Mouse (Mus musculus) kidney, embryonic 16.5 days (tissue): ENCODE results near the gene Amt. TPM values are rescaled to one million over a fixed set of nuclear protein-coding genes. Genes with fewer than 3 reads are reported as not detected.

Experiments used
- ATAC-seq: fragments of 200-750 bp; cut with Nextera tagmentation; 2 replicates; pipeline ENCODE4 v1.8.0; 2017; ENCODE audit warnings: moderate TSS enrichment; ENCODE audit not compliant: low FRiP score, low TSS enrichment
- H3K27ac ChIP-seq: fragments of 300-500 bp; sonication (generic); 2 replicates; pipeline ENCODE4 v1.5.1; 2014; ENCODE audit warnings: low read length
- H3K27me3 ChIP-seq: fragments of 300-500 bp; sonication (generic); 2 replicates; pipeline ENCODE4 v1.6.1; 2014; ENCODE audit warnings: low read length, control low read depth, mixed read lengths; ENCODE audit not compliant: insufficient read depth
- H3K36me3 ChIP-seq: fragments of 300-500 bp; sonication (generic); 2 replicates; pipeline ENCODE4 v1.6.1; 2014; ENCODE audit warnings: low read length, control low read depth, mixed read lengths; ENCODE audit not compliant: insufficient read depth
- H3K4me1 ChIP-seq: fragments of 300-500 bp; sonication (generic); 2 replicates; pipeline ENCODE4 v1.6.1; 2014; ENCODE audit warnings: low read length, control low read depth, mixed read lengths; ENCODE audit not compliant: insufficient read depth
- H3K4me2 ChIP-seq: fragments of 300-500 bp; sonication (generic); replicated peaks from 2 replicates; pipeline ENCODE4 v1.6.1; 2014; ENCODE audit warnings: low read depth, low read length
- H3K4me3 ChIP-seq: fragments of 300-500 bp; sonication (generic); 2 replicates; pipeline ENCODE4 v1.5.1; 2014; ENCODE audit warnings: mild to moderate bottlenecking, low read length
- H3K9ac ChIP-seq: fragments of 300-500 bp; sonication (generic); replicated peaks from 2 replicates; pipeline ENCODE4 v1.6.1; 2014; ENCODE audit warnings: low read length
- H3K9me3 ChIP-seq: fragments of 300-500 bp; sonication (generic); 2 replicates; pipeline ENCODE4 v1.6.1; 2016; ENCODE audit warnings: low read length, control low read depth
- WGBS: fragments of 180-500 bp; shearing (Covaris S2); extraction: QIAGEN DNeasy Blood & Tissue Kit; methylation state at CpG from one replicate; pipeline ENCODE4 v1.1.7; 2014; 5-methylcytosine and 5-hydroxymethylcytosine counted together
- polyA plus RNA-seq: library from polyadenylated mRNA; unstranded; fragments of >200 nt; fragmentation: Nextera tagmentation; extraction: Ambion mirVana; gene quantifications from 2 replicates; pipeline ENCODE4 v1.2.1, GENCODE M21; 2015

The Amt gene
- polyA plus RNA-seq, 1 experiment from 2014 or later = 40.8 TPM

GRCm38 (mm10) chr9:108343331-108343730 is 46.7 kb downstream of the Amt start:
- Histone ChIP-seq H3K27ac (peak overlapping the region; percentile 5; the same call in 1 of the 2 replicates), H3K4me3 (no peak overlapping the region)
- 69% methylated on average over 3 of the region's 3 CpGs for WGBS

GRCm38 (mm10) chr9:108343835-108344234 is 47.2 kb downstream of the Amt start:
- no peak overlapping the region for H3K4me3 ChIP-seq
- no peak overlapping the region for H3K9ac ChIP-seq
- peaks cover 43% of the 10 kb centered on the region for H3K4me1 ChIP-seq
- H3K27ac ChIP-seq = peak overlapping the region; percentile 5; the same call in 1 of the 2 replicates
- H3K27me3 ChIP-seq = no peaks in the 10 kb centered on the region
- H3K9me3 ChIP-seq = no peaks in the 10 kb centered on the region
- no peak for ATAC-seq
- H3K4me2 ChIP-seq = no peak overlapping the region
- H3K36me3 ChIP-seq = no peaks in the 10 kb centered on the region
- WGBS = 100% methylated on average over 1 of the region's 1 CpGs

More at GRCm38 (mm10) chr9:108343331-108343730, 46.7 kb downstream of the Amt start:
- Histone ChIP-seq H3K27me3 (no peaks in the 10 kb centered on the region), H3K36me3 (no peaks in the 10 kb centered on the region), H3K9ac (no peak overlapping the region), H3K9me3 (no peaks in the 10 kb centered on the region), H3K4me2 (no peak overlapping the region), H3K4me1 (peaks cover 43% of the 10 kb centered on the region)
- ATAC-seq = no peak

- Histone ChIP-seq H3K4me2 (no peak overlapping the region), H3K27ac (no peak overlapping the region), H3K9ac (no peak overlapping the region), H3K27me3 (no peaks in the 10 kb centered on the region), H3K4me1 (peaks cover 46% of the 10 kb centered on the region), H3K9me3 (no peaks in the 10 kb centered on the region), H3K36me3 (no peaks in the 10 kb centered on the region), H3K4me3 (no peak overlapping the region)
- WGBS = 82% methylated on average over 4 of the region's 4 CpGs
- ATAC-seq = no peak
These were observed 47.8 kb downstream of the Amt start for GRCm38 (mm10) chr9:108344471-108344870.

DNA sequence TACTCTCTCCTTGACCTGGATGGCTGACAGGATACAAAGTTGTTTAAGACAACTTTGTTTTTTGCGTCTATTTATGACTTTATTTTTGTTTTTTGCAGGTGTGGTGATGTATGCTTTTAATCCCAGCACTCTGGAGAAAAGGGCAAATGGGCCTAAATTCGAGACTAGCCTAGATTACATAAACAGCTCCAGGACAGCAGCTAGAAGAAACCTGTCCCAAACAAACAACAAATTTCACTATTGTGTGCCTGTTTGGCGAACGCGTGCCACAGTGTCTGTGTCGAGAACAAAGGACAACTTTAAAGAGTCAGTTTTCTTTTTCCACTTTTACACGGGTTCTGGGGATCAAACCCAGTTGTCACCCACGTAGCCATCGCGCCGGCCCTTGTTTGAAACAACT is 50.4 kb downstream of the Amt start:
- H3K4me3 ChIP-seq = peak overlapping the region; percentile 63
- peaks cover 16% of the 10 kb centered on the region for H3K36me3 ChIP-seq
- peak overlapping the region; percentile 96 for H3K27ac ChIP-seq
- H3K27me3 ChIP-seq = no peaks in the 10 kb centered on the region
- 3% methylated on average over 11 of the region's 11 CpGs for WGBS
- H3K4me1 ChIP-seq = peaks cover 26% of the 10 kb centered on the region
- no peak for ATAC-seq
- no peaks in the 10 kb centered on the region for H3K9me3 ChIP-seq
- peak overlapping the region; percentile 80 for H3K4me2 ChIP-seq
- H3K9ac ChIP-seq = peak overlapping the region; percentile 75

- H3K9ac ChIP-seq = peak within 1 kb of the TSS; percentile 75
- peak within 1 kb of the TSS; percentile 80 for H3K4me2 ChIP-seq
- H3K4me3 ChIP-seq = peak within 1 kb of the TSS; percentile 63
- H3K27me3 ChIP-seq = no peaks in the 10 kb centered on the region
- no peaks in the 10 kb centered on the region for H3K9me3 ChIP-seq
- peaks cover 21% of the 10 kb centered on the region for H3K4me1 ChIP-seq
- peaks cover 23% of the 10 kb centered on the region for H3K36me3 ChIP-seq
- peak within 1 kb of the TSS; percentile 96 for H3K27ac ChIP-seq
- ATAC-seq = peak; percentile 96
- WGBS = under 1% methylated on average over 69 of the region's 75 CpGs
These were observed 51.1 kb downstream of the Amt start, which contains the start of gene Usp4 for GRCm38 (mm10) chr9:108347540-108348289. Gene Usp4, plus strand, starts transcription at chr9:108347853.

DNA sequence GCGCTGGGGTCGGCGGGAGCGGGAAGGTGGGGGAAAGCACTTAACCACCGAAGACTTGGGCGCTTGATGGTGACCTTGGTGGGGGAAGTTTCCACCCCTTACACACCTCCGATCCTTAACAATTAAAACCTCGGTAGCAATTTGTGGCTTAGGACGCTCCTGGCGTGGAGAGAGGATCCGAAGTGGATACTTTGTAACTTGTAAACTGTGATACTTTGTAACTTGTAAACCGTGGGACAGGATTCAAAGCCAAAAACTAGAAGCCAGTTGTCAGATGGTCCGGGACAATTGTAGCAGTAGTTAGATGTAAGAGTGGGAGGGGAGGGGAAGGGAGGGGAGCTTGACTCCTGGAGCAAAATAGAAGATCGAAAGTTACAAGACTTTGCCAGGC is 51.6 kb downstream of the Amt start:
- WGBS = 3% methylated on average over 14 of the region's 14 CpGs
- H3K27ac ChIP-seq = peak overlapping the region; percentile 96

DNA sequence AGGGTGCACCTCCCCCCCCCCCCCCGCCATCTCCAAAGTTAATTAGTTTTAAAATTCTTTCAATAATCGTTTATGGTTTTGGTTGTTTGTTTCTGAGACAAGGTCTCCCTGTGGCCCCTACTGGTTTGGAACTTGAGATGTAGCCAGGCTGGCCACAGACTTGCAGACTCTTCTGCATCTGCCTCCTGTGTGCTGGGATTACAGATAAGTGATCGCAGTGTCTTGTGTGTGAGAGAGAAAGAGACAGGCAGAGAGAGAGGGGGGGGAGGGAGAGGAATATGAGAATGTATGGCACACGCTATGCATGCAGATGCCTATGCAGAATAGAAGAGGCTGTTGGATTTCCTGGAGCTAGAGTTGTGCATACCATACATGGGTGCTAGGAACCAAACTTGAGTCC is 53.1 kb downstream of the Amt start:
- Histone ChIP-seq H3K9me3 (no peaks in the 10 kb centered on the region), H3K4me2 (no peak overlapping the region), H3K9ac (no peak overlapping the region), H3K36me3 (peaks cover 42% of the 10 kb centered on the region), H3K27me3 (no peaks in the 10 kb centered on the region), H3K27ac (no peak overlapping the region), H3K4me1 (peaks cover 20% of the 10 kb centered on the region), H3K4me3 (no peak overlapping the region)
- WGBS = 99% methylated on average over 4 of the region's 4 CpGs
- no peak for ATAC-seq

More for the DNA sequence above, 51.6 kb downstream of the Amt start:
- Histone ChIP-seq H3K9me3 (no peaks in the 10 kb centered on the region), H3K9ac (peak overlapping the region; percentile 75), H3K4me1 (peaks cover 20% of the 10 kb centered on the region), H3K27me3 (no peaks in the 10 kb centered on the region), H3K4me3 (peak overlapping the region; percentile 63), H3K4me2 (peak overlapping the region; percentile 80), H3K36me3 (peaks cover 28% of the 10 kb centered on the region)
- ATAC-seq = no peak

Other genes starting within 250 kb of the Amt start
- gene Gmppb, start 247.6 kb upstream of the Amt start, polyA plus RNA-seq = 30.9 and 32.4 TPM in 2 replicates
- gene Amigo3, start 243.7 kb upstream of the Amt start, polyA plus RNA-seq = 2.9 and 3.3 TPM in 2 replicates
- 0.10 and 0.21 TPM in 2 replicates for gene Mst1, start 216.4 kb upstream of the Amt start, polyA plus RNA-seq
- 37.2 and 44.3 TPM in 2 replicates for gene Rnf123, start 213.5 kb upstream of the Amt start, polyA plus RNA-seq
- 87.8 and 93.0 TPM in 2 replicates for gene Apeh, start 202.2 kb upstream of the Amt start, polyA plus RNA-seq
- 0.64 and 0.67 TPM in 2 replicates for gene Bsn, start 106.5 kb upstream of the Amt start, polyA plus RNA-seq
- 163 and 182 TPM in 2 replicates for gene Dag1, start 32.9 kb upstream of the Amt start, polyA plus RNA-seq
- 37.2 and 45.5 TPM in 2 replicates for gene Nicn1, start 6.4 kb upstream of the Amt start, polyA plus RNA-seq
- 495 and 508 TPM in 2 replicates for gene Rhoa, start 9.3 kb downstream of the Amt start, polyA plus RNA-seq
- gene Tcta, start 9.3 kb downstream of the Amt start, polyA plus RNA-seq = 34.9 and 38.9 TPM in 2 replicates
- gene Gpx1, start 42.0 kb downstream of the Amt start, polyA plus RNA-seq = 686 and 695 TPM in 2 replicates
- 113 and 119 TPM in 2 replicates for gene Usp4, start 51.0 kb downstream of the Amt start, polyA plus RNA-seq
- 0.62 and 1.2 TPM in 2 replicates for gene 1700102P08Rik, start 96.0 kb downstream of the Amt start, polyA plus RNA-seq
- gene Ccdc36, start 131.6 kb downstream of the Amt start, polyA plus RNA-seq = 1.5 and 1.7 TPM in 2 replicates
- not detected in 2 replicates for gene BC048562, start 139.6 kb downstream of the Amt start, polyA plus RNA-seq
- gene Ccdc71, start 163.7 kb downstream of the Amt start, polyA plus RNA-seq = 77.0 and 82.4 TPM in 2 replicates
- gene Klhdc8b, start 164.7 kb downstream of the Amt start, polyA plus RNA-seq = 38.8 and 41.6 TPM in 2 replicates
- 68.5 and 73.6 TPM in 2 replicates for gene Lamb2, start 182.9 kb downstream of the Amt start, polyA plus RNA-seq
- gene Usp19, start 193.7 kb downstream of the Amt start, polyA plus RNA-seq = 79.1 and 82.0 TPM in 2 replicates
- gene Qars, start 210.9 kb downstream of the Amt start, polyA plus RNA-seq = 127 and 140 TPM in 2 replicates
- 129 and 135 TPM in 2 replicates for gene Qrich1, start 220.0 kb downstream of the Amt start, polyA plus RNA-seq